Mouse (Mus musculus): Measurements from ENCODE around the gene Lars2.
A peak's percentile ranks its signal among the peaks of the same experiment; 100 is the strongest.
"Not testable (repeated sequence)": the region's sequence is repeated elsewhere in the genome, so short reads cannot be mapped to it uniquely, and the experiment has no call there.

Gene Lars2

GRCm38 (mm10) chr9:123394856-123395255 is 28.1 kb downstream of the Lars2 start:
- DNase-seq = no peak

GRCm38 (mm10) chr9:123397701-123398100 is 31.0 kb downstream of the Lars2 start:
- no peak for DNase-seq

GRCm38 (mm10) chr9:123402215-123402614 is 35.5 kb downstream of the Lars2 start:
- no peak for DNase-seq

- DNase-seq = no peak
These were observed 36.3 kb downstream of the Lars2 start for GRCm38 (mm10) chr9:123403031-123403430.

GRCm38 (mm10) chr9:123405231-123405630 is 38.5 kb downstream of the Lars2 start:
- DNase-seq = no peak

GRCm38 (mm10) chr9:123408771-123409170 is 42.0 kb downstream of the Lars2 start:
- DNase-seq = peak; percentile 11

- DNase-seq = no peak
These were observed 63.1 kb downstream of the Lars2 start for GRCm38 (mm10) chr9:123429863-123430262.

GRCm38 (mm10) chr9:123430973-123431372 is 64.2 kb downstream of the Lars2 start:
- DNase-seq = no peak

- DNase-seq = no peak
These were observed 71.5 kb downstream of the Lars2 start for GRCm38 (mm10) chr9:123438223-123438622.

- DNase-seq = peak; percentile 10
These were observed 73.7 kb downstream of the Lars2 start for GRCm38 (mm10) chr9:123440230-123441058.

GRCm38 (mm10) chr9:123447101-123447500 is 80.4 kb downstream of the Lars2 start:
- DNase-seq = not testable (repeated sequence)

GRCm38 (mm10) chr9:123448594-123448993 is 81.9 kb downstream of the Lars2 start:
- DNase-seq = no peak

- peak; percentile 63 for DNase-seq
These were observed 83.4 kb downstream of the Lars2 start for GRCm38 (mm10) chr9:123450174-123450573.

- no peak for DNase-seq
These were observed 85.0 kb downstream of the Lars2 start for GRCm38 (mm10) chr9:123451772-123452171.

- peak; percentile 23 for DNase-seq
These were observed 90.2 kb downstream of the Lars2 start for GRCm38 (mm10) chr9:123456634-123457602.

- DNase-seq = peak; percentile 48
These were observed 90.9 kb downstream of the Lars2 start for GRCm38 (mm10) chr9:123457603-123458002.

- no peak for DNase-seq
These were observed 100.5 kb downstream of the Lars2 start for GRCm38 (mm10) chr9:123467141-123467620.

GRCm38 (mm10) chr9:123468406-123469085 is 101.8 kb downstream of the Lars2 start:
- no peak for DNase-seq

GRCm38 (mm10) chr9:123469087-123469486 is 102.4 kb downstream of the Lars2 start:
- DNase-seq = no peak

- peak; percentile 71 for DNase-seq
These were observed 106.7 kb downstream of the Lars2 start for GRCm38 (mm10) chr9:123473377-123473776.

GRCm38 (mm10) chr9:123475569-123475968 is 108.8 kb downstream of the Lars2 start:
- DNase-seq = peak; percentile 21

- peak; percentile 50 for DNase-seq
These were observed 111.4 kb downstream of the Lars2 start for GRCm38 (mm10) chr9:123478031-123478585.
